Mouse (Mus musculus) T-cell, adult 2 months (primary cell): Measurements from ENCODE around the gene Abca14.
"Not testable (repeated sequence)": the region's sequence is repeated elsewhere in the genome, so short reads cannot be mapped to it uniquely, and the experiment has no call there.

Experiments used
- DNase-seq: peaks from one replicate; pipeline ENCODE4 v3.0.0; 2022; ENCODE audit warnings: low spot score

Abca14 gene

DNA sequence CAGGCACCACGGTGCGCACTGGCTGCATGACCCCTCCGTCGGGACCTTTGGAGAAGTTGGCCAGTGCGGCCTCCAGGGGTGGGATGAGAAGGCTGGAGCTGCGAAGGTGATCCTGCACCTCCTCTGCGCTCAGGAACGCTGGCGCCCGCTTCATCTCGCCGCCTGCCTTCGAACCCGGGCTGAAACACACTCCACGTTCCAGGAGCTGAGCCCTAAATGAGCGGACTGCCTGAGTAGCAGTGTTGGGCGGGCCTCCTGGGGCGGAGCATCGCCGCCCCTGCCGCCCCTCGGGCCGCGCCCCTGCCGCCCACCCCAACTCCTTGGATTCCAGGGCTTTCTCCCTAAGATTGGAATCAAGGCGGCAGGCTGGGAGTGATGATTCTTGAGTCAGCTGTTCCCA is 2.0 kb upstream of the Abca14 start, which contains the start of gene Crym:
TSS of gene Crym (minus strand) at position 341 of the 400 bp plus-strand sequence.
- DNase-seq = no peak

DNA sequence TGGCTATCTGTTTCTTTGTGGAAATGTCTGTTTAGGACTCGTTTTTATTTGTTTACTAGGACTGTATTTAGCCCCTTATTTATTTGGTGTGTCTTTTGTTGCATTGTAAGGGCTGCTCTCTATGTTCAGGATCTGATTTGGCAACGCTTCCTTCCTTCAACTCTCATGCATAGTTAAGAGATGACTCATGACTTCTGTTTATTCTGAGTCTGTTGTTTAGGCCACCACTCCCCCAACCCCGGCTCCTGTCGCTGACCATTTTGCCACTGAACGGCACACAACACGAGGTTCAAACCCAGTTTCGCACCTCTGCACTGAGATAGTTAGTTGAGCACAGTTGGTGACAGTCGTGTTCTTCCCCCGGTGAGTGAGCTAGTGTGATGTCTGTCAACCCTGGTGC is 2.2 kb downstream of the Abca14 start:
- no peak for DNase-seq

DNA sequence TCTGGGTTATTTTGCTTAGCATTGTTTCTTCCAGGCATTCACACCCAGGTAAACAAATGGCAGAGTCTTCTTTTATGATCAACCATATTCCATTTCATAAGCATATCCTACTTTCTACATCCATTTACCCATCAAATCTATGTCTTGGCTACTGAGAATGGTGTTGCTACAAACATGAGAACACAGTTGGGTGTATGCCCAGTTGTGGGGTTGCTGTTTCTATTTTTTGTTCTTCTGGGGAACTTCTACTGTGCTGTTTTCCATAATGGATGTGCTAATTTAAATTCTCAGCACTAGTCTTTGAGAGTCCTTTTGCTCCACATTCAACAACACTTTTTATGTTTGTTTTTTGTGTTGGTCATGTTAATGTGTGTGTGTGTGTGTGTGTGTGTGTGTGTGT is 24.8 kb downstream of the Abca14 start:
- DNase-seq = no peak

- DNase-seq = no peak
These were observed 37.3 kb downstream of the Abca14 start for GRCm38 (mm10) chr7:120241092-120241491.

DNA sequence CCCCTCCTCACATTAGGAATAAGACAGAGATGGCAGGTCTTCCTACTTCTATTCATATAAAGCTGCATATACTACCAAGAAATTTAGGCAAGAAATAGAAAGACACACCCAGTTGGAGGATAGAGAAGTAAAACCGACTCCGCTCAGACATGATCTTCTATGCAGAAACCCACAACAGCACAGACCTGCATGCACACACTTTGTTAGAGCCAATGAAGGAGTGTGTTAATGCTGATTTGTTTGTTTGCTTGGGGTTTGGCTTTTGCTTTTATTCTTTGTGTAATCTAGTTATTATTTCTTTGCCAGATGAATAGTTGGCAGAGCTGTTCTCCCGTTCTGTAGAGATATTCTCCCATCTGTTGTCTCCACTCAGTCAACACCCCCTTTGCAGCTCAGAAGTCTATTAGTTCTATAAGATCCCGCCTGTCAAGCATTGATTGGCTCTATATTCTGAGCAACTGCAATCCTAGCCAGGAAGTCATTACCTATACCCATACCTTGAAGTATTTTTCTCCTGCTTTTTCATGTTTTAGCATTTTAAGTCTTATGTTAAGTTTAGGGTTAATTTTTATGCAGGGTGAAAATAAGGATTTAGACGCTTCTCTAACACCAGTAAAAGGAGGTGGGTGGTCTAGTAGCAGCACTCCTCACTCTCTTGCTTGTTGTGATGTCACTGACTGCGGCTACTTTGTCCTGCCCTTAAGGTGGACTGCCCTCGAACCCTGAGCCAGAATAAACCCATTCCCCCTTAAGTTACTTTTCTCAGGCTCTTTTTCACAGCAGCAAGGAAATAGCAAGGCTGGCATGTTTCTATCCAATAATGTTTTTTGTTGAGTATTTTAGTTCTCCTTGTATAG is 67.6 kb downstream of the Abca14 start:
- no peak for DNase-seq

- DNase-seq = no peak
These were observed 68.3 kb downstream of the Abca14 start for GRCm38 (mm10) chr7:120272110-120272509.

GRCm38 (mm10) chr7:120285286-120285685 is 81.5 kb downstream of the Abca14 start:
- no peak for DNase-seq

DNA sequence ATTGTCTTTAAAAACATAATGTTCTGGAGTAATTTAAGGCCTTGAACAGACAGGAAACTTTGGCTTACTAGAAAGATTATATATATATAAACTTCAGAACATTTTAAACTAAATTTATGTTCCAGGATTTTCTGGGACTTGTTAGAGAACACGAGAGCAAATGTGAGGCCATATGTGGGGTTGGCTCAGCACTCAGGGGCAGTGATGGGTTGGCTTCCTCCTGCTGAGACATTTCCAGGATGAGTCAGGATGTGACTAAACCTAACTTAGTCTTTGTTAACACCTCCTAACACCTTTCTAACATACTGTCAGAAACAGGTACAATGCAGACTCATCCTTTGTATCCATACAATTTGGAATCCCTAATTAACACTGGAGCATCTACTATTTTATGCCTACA is 112.3 kb downstream of the Abca14 start:
- no peak for DNase-seq

DNA sequence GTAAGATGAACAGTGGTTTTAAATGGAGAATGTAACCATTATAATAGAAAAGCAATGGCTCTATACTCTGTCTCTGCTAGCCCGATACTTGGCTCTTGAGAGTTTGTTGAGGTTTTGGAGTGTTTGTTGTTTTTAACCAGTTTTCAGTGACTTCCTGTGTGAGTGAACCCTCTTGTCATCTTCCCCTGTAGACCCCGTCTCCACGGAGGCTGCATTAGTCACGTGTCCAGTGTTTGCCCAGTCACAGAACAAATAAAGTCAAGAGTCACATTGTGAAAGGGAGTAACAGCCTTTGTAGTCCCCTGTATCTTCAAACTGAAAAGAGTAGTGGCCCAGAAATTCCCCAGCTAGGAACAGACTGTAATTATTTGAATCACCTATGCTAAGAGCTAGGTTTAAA is 119.2 kb downstream of the Abca14 start:
- DNase-seq = no peak

DNA sequence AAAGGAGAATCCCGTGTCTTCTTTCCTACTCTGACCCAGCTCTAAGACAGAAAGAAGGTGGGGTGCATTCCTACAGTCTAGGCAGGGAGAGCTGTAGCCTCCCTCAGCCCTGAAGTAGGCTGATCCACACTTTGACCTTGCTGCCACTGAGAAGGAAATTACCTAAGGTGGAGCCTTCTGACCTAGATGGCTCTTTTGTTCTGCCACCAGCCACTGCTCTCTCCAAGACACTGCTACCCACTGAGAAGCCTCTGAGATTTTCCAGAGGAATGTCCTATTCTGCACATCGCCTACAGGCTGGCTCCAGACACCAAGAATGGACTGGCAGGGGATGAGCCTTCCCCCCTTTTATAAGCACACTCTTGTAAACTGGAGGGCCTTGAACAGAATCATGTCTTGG is 122.2 kb downstream of the Abca14 start:
- DNase-seq = not testable (repeated sequence)

DNA sequence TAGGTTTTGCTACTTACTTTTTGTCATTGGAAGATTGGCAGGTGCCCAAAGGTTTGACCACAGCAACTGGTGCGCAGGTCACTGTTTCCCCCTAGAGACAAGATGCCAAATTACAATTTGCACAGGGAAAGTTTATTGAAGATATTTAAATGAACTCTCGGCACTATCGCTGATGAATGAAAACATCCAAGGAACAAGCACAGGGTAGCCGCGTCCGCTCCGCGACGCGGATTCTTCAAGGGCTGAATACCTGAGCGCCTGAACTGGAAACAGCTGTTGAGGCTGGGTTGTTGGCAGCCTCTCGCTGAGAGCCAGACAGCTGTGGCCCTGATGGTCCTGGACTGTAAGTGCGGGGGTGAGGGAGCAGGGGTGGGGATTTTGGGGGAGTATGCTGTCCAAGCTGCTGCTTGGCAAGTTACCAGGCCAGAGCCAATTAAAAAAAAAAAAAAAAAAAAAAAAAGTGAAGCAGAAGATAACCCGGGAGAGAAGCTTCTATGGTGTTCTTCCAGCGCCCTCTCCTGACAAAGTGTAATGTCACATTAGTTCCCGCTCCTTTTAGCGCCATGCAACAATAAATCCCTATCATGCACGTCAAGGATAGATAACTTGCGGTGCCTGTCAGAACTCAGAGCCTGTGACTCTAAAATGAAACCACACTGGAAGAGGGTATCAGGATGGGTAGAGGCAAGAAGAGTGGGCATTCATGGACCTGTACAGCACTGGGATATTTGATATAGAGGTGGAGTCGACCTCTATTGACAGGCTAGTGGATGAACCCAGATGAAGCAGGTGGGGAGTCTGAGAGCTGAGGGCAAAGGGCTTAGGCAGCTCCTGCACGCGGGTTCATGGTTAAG is 123.7 kb downstream of the Abca14 start:
- DNase-seq = no peak

- DNase-seq = no peak
These were observed 124.5 kb downstream of the Abca14 start, which contains the start of gene Abca15 for GRCm38 (mm10) chr7:120328087-120328793. TSS of gene Abca15 (plus strand) at chr7:120328670.

- DNase-seq = no peak
These were observed 157.4 kb downstream of the Abca14 start for GRCm38 (mm10) chr7:120361159-120361558.
